Mouse (Mus musculus): ENCODE results near the gene Tmem150c.

DNA sequence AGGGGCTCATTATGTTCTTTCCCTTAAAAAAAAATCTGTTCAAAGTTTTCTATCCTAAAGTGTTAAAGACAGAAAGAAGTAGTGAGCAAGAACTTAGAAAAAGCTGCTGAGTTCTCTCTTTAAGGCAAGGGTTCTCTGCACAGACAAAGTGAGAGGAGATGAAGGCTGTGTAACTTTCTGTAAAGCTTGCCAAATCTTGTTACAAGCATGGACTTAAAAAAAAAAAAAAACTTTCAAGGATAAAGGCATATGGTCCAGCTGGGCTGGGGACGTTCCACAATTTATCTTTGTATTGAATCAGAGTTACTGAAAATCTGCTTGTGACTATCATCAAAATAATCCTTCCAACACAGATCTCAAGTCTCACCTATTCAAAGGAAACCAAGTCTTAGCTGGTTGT is 21.4 kb upstream of the Tmem150c start:
- TF ChIP-seq EP300 (IDR thresholded peaks at IDR 0.05; ENCODE audit: low read depth): no peak
- no peak for TF ChIP-seq CTCF (IDR thresholded peaks at IDR 0.05; ENCODE audit: low read depth)
